Mouse (Mus musculus) CD4-positive helper T cell, adult 2 months (primary cell): Measurements from ENCODE around the gene Lrrc41.
A peak's percentile ranks its signal among the peaks of the same experiment; 100 is the strongest.

Source experiments
- DNase-seq: peaks from one replicate; pipeline ENCODE4 v3.0.0-alpha.2; 2012; ENCODE audit warnings: low read depth, missing footprints, low spot score

Lrrc41 gene

GRCm38 (mm10) chr4:116077240-116078095, 2.4 kb downstream of the Lrrc41 start:
- no peak for DNase-seq

DNA sequence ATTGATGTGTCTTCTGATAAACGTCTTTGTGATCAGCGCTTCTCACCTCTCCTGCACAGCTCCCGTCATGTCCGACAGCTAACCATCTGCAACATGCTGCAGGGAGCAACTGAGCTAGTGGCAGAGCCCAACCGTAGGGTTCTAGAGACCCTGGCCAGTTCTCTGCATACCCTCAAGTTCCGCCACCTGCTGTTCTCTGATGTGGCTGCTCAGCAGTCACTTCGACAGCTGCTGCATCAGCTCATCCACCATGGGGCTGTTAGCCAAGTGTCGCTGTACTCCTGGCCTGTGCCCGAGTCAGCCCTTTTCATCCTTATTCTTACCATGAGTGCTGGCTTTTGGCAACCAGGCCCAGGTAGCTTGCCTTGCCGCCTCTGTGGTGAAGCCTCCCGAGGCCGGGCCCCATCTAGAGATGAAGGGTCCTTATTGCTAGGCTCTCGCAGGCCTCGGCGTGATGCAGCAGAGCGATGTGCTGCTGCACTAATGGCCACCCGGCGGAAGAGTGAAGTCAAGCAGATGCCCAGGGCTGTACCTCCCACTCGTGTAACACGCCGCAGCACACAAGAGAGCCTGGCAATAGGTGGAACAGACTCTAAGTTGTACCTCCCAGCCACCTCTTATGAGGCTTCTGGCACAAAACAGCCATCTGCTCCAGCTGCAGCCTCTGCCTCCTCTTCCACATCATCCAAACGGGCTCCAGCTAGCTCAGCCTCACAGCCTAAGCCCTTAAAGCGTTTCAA, 13.6 kb downstream of the Lrrc41 start:
- DNase-seq = no peak

DNA sequence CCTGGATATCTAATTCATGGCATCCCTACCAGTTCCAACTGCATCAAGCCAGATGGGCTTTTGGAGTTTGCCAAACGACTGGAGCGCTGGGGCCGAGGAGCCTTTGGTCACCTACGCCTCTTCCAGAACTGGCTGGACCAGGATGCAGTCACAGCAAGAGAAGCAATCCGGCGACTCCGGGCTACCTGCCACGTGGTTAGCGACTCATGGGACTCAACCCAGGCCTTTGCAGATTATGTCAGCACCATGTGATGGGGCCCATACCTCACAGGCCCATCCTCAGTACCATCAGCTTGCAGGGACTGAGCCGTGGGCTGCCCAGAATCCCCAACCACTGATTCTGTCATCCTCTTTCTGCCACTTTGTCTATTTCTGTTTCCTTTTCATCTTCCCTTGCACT, 21.2 kb downstream of the Lrrc41 start:
- DNase-seq = no peak

- DNase-seq = no peak
Measured at GRCm38 (mm10) chr4:116097211-116097610, 22.1 kb downstream of the Lrrc41 start.

DNA sequence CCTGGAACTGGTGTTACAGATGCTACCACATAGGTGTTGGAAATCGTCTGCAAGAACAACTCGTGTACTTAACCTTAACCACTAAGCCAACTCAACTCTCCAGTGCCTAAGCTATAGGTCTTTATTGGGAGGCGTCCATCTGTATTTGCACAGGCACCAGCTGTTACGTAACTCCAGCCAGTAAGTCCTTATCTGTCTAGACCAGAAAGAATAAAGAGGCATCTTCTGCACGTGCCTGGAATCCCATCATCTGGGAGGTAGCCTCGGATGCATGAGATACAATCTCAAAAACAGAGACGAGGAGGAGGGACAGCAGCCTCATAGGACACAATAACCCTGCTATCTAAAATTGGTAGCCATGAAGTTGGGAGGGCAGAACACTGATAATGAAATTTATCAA, 25.9 kb downstream of the Lrrc41 start:
- DNase-seq = no peak

- DNase-seq = no peak
Measured at GRCm38 (mm10) chr4:116105278-116105677, 30.2 kb downstream of the Lrrc41 start.

GRCm38 (mm10) chr4:116110695-116111094, 35.6 kb downstream of the Lrrc41 start:
- no peak for DNase-seq

DNA sequence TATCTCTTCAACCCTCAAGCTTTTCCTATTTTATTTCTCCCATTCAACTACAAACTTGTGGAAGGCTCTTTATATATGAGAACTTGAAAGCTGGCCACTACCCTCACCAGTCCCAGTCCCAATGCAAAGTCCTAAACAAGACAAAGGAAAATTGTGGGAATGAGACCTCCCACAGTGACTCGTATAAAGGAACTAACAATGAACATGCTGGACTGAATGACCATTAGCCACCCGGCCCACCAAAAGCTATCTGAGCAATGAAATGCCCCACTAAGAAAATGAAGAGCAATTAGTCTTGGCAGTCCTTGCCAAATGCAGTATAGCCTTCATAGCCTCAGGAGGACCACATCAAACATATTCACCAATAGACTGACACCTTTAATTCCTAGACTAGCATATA, 36.4 kb downstream of the Lrrc41 start:
- DNase-seq = no peak

DNA sequence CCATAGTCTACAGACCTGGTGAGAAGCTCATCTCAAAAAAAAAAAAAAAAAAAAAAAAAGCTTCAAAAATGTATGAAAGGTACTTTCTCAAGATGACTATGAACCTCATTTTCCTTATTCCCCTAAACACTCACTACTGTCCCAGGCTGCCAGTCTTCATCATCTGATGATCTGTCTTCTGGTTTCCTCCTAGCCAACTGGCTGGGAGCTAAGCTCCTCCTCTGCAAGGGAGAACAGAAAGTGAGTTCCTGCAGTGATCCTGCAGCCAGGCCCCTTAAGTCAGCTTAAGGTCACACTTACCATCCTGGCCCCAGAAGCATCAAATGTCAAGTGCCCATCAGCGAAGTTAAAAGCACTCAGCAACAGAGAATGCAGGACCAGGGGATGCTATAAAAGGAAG, 47.7 kb downstream of the Lrrc41 start:
- peak; percentile 22 for DNase-seq

DNA sequence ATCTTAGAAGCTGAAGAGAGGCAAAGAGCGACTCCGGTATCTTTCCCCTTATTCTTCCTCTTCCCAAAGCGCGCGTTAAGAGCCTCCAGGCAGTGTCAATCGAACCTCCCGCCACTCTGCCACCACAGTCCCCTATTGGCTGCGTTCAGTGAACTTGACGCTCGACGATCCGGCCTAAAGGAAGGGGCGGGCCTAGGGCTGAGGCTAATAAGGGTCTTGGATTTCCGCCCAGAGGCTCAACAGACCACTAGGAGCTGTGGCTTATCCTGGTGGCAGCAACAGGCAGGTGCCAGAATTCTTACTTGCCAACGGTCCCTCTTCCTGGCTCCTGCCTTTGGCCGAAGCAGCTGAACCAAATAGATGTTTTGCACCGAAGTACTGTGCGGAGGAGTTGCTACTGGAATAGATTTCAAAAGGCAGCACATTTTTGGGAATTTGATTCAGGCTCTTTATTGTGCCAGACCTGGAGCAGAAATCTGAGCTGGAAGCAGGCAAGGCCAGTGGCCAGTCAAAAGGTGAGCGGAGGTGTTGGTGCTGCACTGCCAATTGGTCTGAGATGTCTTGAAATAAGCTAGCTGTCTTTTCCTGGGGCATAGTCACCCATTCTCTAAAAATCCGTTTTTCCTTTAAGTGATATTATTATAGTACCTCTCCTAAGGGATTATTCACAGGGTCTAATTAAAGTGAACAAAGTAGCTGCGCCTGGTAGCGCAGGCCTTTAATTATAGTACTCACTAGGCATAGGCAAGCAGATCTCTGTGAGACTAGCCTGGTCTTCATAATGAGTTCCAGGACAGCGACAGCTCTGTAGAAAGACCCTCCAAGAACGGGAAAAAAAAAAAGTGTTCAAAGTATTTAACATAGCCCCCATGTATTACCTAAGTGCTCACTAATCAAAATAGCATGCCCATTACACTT, 48.8 kb downstream of the Lrrc41 start, which contains the start of the genes Rad54l and Pomgnt1:
Gene Rad54l (minus strand): TSS at position 89 of the 918 bp plus-strand sequence.
Gene Pomgnt1 (plus strand): TSS at position 239 of the 918 bp plus-strand sequence.
- peak; percentile 81 for DNase-seq

DNA sequence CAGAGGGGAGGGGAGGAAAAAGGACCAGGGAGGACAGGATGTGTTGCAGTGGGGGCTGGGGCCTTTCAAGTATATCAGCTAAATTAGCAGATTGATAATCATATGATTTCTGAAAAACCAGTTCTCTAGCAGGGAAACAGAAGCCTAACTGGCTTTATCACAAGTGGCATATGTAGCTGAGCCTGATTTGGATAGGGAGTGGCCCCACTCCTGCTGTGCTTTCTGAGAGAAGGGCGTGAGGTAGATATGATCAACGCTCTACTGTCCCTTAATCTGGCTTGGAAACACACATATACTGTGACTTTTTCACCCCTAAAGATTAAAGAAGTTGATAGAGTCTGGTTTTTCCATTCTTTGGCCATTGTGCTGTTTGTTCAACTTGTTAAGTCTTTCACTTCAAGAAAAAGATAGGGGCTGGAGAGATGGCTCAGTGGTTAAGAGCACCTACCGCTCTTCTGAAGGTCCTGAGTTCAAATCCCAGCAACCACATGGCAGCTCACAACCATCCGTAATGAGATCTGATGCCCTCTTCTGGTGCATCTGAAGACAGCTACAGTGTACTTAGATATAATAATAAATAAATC, 50.8 kb downstream of the Lrrc41 start:
- peak; percentile 32 for DNase-seq

DNA sequence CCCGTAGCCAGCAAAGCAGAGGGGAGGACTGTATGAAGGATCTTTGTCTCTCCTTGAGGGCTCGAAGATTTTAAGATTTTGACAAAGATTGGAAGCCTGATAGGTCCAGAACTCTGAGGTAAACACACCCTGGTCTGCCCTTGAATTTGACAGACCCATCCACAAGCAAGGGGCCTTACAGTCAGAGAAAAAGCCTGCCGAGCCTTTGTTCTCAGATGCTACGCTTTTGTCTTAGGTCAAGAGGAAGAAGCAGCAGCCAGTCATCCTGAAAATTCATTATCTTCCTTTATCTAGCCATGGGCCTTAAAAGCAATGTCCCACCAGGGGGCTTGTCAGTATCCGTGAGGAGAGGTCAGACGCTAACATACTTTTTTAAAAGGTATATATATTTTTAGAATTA, 52.9 kb downstream of the Lrrc41 start:
- DNase-seq = no peak

DNA sequence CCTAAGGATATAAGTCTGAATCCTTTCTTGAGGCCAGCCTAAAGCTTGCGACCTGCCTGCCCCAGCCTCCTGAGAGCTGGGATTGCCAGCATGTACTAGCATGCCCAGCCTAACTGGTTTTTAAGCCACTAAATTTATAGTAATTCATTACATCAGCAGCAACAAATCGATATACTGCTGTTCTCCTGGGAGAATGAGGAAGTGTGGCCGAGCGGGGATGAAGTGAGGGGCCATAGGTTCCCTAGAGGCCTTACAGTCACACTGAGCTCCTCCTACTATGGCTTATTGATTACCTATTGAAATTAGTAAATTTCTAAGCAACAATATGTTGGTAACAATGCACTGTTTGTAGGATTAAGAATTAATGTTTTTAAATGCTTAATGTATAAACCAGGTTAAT, 58.1 kb downstream of the Lrrc41 start:
- DNase-seq = no peak

DNA sequence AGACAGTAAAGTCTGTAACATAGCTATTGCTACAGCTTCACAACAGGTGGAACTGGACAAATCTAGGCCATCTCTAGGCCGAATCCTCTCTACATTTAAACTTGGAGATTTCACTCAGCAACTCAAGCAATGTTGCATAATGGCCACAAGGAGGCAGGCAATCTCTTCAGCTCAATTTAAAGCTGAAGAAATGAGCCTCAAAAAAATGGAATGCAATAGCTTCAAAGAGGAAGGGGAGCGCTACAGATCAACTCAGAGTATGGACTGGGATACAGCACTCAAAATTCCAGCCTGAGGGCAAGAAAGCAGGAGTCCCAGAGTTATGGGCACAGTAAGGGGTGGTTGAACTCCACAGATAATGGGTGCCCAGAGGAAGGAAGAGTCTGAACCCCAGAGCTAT, 59.9 kb downstream of the Lrrc41 start:
- peak; percentile 37 for DNase-seq

DNA sequence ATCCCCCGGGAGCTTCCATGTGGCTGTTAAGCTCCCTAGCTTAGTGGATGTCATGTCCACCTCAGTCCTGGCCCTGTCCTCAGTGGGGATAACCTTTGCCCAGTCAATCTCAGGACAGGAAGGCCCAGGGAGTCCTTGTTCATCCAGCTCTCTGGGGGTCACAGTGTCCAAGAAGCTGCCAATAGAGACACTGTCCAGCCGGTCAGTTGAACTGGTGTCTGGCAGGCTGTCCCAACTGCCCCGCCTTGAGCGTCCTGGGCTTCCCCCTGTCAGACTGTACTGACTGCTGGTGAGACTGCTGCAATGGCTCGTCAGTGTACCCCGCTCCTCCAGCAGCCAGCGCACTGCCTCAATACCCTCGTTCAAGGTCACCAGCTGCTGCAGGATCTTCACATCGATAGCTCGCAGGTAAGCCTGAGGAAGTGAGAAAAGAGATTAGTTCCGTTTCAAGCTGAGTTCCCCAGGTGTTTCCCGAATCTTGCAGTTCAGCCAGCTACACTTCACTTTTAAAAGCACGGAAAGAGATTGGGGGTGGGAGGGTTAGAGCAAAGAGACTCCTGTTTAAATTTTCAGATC, 62.4 kb downstream of the Lrrc41 start:
- DNase-seq = no peak

DNA sequence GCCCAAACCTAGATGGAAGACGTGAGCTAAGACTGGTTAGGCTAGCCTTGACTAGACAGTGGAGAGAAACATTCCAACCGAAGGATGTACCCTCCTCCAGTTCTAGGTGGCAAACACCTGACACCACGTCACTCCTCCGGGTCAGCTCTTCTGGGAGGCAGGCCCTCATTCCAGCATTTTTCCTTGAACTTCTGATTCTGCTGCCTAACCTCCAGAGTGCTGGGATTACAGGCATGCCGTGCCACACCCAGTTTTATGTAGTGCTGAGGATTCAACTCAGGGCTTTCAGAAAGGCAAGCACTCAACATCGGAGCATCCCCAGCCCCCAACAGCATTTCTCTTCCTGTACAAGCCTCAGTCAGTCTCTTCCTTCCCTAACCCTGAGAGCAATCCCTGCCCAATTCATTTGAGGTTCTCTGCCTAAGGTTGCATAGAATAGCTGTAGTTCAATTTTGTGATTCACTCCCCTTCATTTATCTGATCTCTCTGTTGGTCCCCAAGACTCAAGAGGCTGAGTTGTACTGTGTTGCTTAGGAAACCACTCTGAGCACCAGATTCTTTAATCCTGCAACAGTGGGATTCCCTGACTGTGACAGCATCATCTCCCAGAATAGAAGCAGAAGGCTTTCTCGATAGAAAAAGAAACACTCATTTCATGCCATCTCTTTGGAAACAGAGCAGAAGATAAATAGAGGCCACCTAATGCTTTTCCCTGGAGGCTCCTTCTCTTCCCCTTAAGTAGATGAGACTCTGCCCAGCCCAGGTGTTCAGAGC, 65.9 kb downstream of the Lrrc41 start:
- DNase-seq = no peak

DNA sequence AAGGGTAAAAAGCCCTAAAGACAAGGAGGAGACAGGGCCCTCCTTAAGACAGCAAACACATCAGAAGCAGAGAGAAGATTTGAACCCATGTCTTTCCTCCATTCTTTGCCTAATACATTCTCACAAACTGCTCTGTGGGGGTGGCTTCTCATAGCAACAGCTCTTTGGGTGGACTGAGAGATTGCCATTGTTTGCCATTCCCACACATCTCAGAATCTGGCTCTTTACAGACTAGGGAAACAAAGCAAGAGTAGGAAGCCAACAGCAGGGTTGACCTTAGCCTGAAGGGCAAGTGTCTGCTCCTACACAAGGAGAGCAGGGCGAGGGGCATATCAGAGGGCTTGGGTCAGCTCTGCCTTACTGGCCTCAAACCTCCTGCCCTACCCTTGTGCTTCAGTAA, 66.7 kb downstream of the Lrrc41 start:
- no peak for DNase-seq

DNA sequence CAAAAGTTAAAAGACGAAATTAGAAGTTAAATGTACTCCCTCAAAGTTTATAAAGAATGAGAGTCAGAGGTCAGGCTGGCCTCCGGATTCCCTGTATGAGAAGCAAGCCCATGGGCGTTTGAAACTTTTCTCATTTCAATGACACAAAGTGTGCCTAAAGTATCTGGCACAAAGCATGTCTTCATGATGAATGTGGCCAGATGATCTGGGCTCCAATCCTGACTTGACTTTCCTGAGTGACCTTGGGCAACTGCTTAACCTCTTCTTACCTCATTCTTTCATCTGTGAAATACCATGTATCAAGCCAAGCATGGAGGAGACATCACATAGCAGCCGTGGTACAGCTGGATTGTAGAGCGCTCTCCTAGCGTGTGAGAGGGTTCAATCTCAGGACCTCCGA, 67.2 kb downstream of the Lrrc41 start:
- DNase-seq = no peak

GRCm38 (mm10) chr4:116143317-116143811, 68.3 kb downstream of the Lrrc41 start:
- DNase-seq = no peak
